Mouse (Mus musculus) hindbrain, embryonic 12.5 days (tissue): Measurements from ENCODE around the gene Sept9. TPM values are rescaled to one million over a fixed set of nuclear protein-coding genes. Genes with fewer than 3 reads are reported as not detected.

Source experiments
- ATAC-seq: fragments of 200-750 bp; cut with Nextera tagmentation; 2 replicates; pipeline ENCODE4 v1.8.0; 2017; ENCODE audit warnings: moderate TSS enrichment; ENCODE audit not compliant: low FRiP score
- H3K27ac ChIP-seq: fragments of 300-500 bp; sonication (generic); 2 replicates; pipeline ENCODE4 v1.5.1; 2016; ENCODE audit warnings: mild to moderate bottlenecking
- H3K27me3 ChIP-seq: fragments of 300-500 bp; sonication (generic); 2 replicates; pipeline ENCODE4 v1.6.1; 2016; ENCODE audit warnings: mild to moderate bottlenecking
- H3K36me3 ChIP-seq: fragments of 300-500 bp; sonication (generic); 2 replicates; pipeline ENCODE4 v1.6.1; 2016; ENCODE audit warnings: mild to moderate bottlenecking
- H3K4me1 ChIP-seq: fragments of 300-500 bp; sonication (generic); 2 replicates; pipeline ENCODE4 v1.6.1; 2016
- H3K4me2 ChIP-seq: fragments of 300-500 bp; sonication (generic); replicated peaks from 2 replicates; pipeline ENCODE4 v1.6.1; 2016; ENCODE audit warnings: mild to moderate bottlenecking
- H3K4me3 ChIP-seq: fragments of 300-500 bp; sonication (generic); 2 replicates; pipeline ENCODE4 v1.5.1; 2016; ENCODE audit warnings: mild to moderate bottlenecking
- H3K9ac ChIP-seq: fragments of 300-500 bp; sonication (generic); 2 replicates; pipeline ENCODE4 v1.6.1; 2016; ENCODE audit warnings: mild to moderate bottlenecking, moderate library complexity
- H3K9me3 ChIP-seq: fragments of 300-500 bp; sonication (generic); replicated peaks from 2 replicates; pipeline ENCODE4 v1.6.1; 2016; ENCODE audit warnings: mild to moderate bottlenecking
- WGBS: fragments of 180-500 bp; shearing (Covaris S2); methylation state at CpG from one replicate; pipeline ENCODE4 v1.1.7; 2016; 5-methylcytosine and 5-hydroxymethylcytosine counted together
- polyA plus RNA-seq: library from polyadenylated mRNA; unstranded; fragments of >200 nt; fragmentation: Nextera tagmentation; extraction: Ambion mirVana; gene quantifications from 2 replicates; pipeline ENCODE4 v1.2.1, GENCODE M21; 2016

Sept9 gene
- polyA plus RNA-seq, 1 experiment from 2014 or later = 165 TPM

- Histone ChIP-seq H3K4me1 (peaks cover 9% of the 10 kb centered on the region), H3K27ac (no peak overlapping the region), H3K9ac (no peak overlapping the region), H3K4me2 (no peak overlapping the region), H3K36me3 (no peaks in the 10 kb centered on the region), H3K9me3 (no peaks in the 10 kb centered on the region), H3K4me3 (no peak overlapping the region), H3K27me3 (peaks cover 30% of the 10 kb centered on the region)
- WGBS = 85% methylated on average over 8 of the region's 8 CpGs
- ATAC-seq = no peak
Measured at GRCm38 (mm10) chr11:117204606-117205005, 5.1 kb downstream of the Sept9 start.

- no peak overlapping the region for H3K27ac ChIP-seq
- ATAC-seq = no peak
- H3K4me3 ChIP-seq = no peak overlapping the region
- H3K36me3 ChIP-seq = no peaks in the 10 kb centered on the region
- H3K27me3 ChIP-seq = peaks cover 26% of the 10 kb centered on the region
- H3K4me2 ChIP-seq = no peak overlapping the region
- peaks cover 4% of the 10 kb centered on the region; the same call in 1 of the 2 replicates for H3K4me1 ChIP-seq
- WGBS = 89% methylated on average over 6 of the region's 6 CpGs
- H3K9ac ChIP-seq = no peak overlapping the region
- no peaks in the 10 kb centered on the region for H3K9me3 ChIP-seq
Measured at GRCm38 (mm10) chr11:117205042-117205441, 5.6 kb downstream of the Sept9 start.

- H3K36me3 ChIP-seq = no peaks in the 10 kb centered on the region
Measured at GRCm38 (mm10) chr11:117205447-117205846, 6.0 kb downstream of the Sept9 start.

GRCm38 (mm10) chr11:117207436-117207835 lies 8.0 kb downstream of the Sept9 start:
- no peak overlapping the region for H3K27ac ChIP-seq
- H3K36me3 ChIP-seq = no peaks in the 10 kb centered on the region
- no peak overlapping the region for H3K4me3 ChIP-seq
- H3K27me3 ChIP-seq = peaks cover 5% of the 10 kb centered on the region; the same call in 1 of the 2 replicates
- H3K9me3 ChIP-seq = no peaks in the 10 kb centered on the region
- no peak for ATAC-seq
- 64% methylated on average over 5 of the region's 5 CpGs for WGBS
- H3K9ac ChIP-seq = no peak overlapping the region
- H3K4me2 ChIP-seq = no peak overlapping the region
- H3K4me1 ChIP-seq = 0 out of 2 replicates have a peak, but pooled peaks cover 4% of the 10 kb centered on the region

More at GRCm38 (mm10) chr11:117205447-117205846, 6.0 kb downstream of the Sept9 start:
- Histone ChIP-seq H3K4me1 (0 out of 2 replicates have a peak, but pooled peaks cover 4% of the 10 kb centered on the region), H3K27ac (no peak overlapping the region), H3K4me2 (no peak overlapping the region), H3K4me3 (no peak overlapping the region), H3K9ac (no peak overlapping the region), H3K27me3 (peaks cover 22% of the 10 kb centered on the region), H3K9me3 (no peaks in the 10 kb centered on the region)
- ATAC-seq = no peak
- 86% methylated on average over 9 of the region's 9 CpGs for WGBS

- no peak overlapping the region for H3K27ac ChIP-seq
- no peak overlapping the region for H3K4me2 ChIP-seq
- 0 out of 2 replicates have a peak, but pooled peaks cover 4% of the 10 kb centered on the region for H3K4me1 ChIP-seq
- H3K36me3 ChIP-seq = no peaks in the 10 kb centered on the region
- ATAC-seq = no peak
- H3K9me3 ChIP-seq = no peaks in the 10 kb centered on the region
- 82% methylated on average over 8 of the region's 8 CpGs for WGBS
- H3K4me3 ChIP-seq = no peak overlapping the region
- no peak overlapping the region for H3K9ac ChIP-seq
- peaks cover 3% of the 10 kb centered on the region; the same call in 1 of the 2 replicates for H3K27me3 ChIP-seq
Measured at GRCm38 (mm10) chr11:117208151-117208673, 8.8 kb downstream of the Sept9 start.

- H3K9ac ChIP-seq = no peak overlapping the region
- no peaks in the 10 kb centered on the region for H3K9me3 ChIP-seq
- peaks cover 2% of the 10 kb centered on the region; the same call in 1 of the 2 replicates for H3K4me1 ChIP-seq
- no peak for ATAC-seq
- 73% methylated on average over 2 of the region's 2 CpGs for WGBS
- no peak overlapping the region for H3K4me2 ChIP-seq
- H3K36me3 ChIP-seq = no peaks in the 10 kb centered on the region
- H3K4me3 ChIP-seq = no peak overlapping the region
- no peak overlapping the region for H3K27ac ChIP-seq
- H3K27me3 ChIP-seq = no peaks in the 10 kb centered on the region
Measured at GRCm38 (mm10) chr11:117216713-117217112, 17.3 kb downstream of the Sept9 start.

- Histone ChIP-seq H3K4me1 (peaks cover 2% of the 10 kb centered on the region; the same call in 1 of the 2 replicates), H3K9me3 (no peaks in the 10 kb centered on the region), H3K27ac (no peak overlapping the region), H3K27me3 (no peaks in the 10 kb centered on the region), H3K4me3 (no peak overlapping the region), H3K4me2 (no peak overlapping the region), H3K36me3 (no peaks in the 10 kb centered on the region), H3K9ac (no peak overlapping the region; the same call in 1 of the 2 replicates)
- ATAC-seq = no peak
- WGBS = 90% methylated on average over 6 of the region's 6 CpGs
Measured at GRCm38 (mm10) chr11:117218070-117218469, 18.6 kb downstream of the Sept9 start.

- peaks cover 2% of the 10 kb centered on the region; the same call in 1 of the 2 replicates for H3K4me1 ChIP-seq
- 96% methylated on average over 6 of the region's 6 CpGs for WGBS
- H3K9ac ChIP-seq = no peak overlapping the region
- no peak overlapping the region for H3K4me3 ChIP-seq
- H3K27ac ChIP-seq = no peak overlapping the region
- H3K27me3 ChIP-seq = no peaks in the 10 kb centered on the region
- ATAC-seq = no peak
- H3K36me3 ChIP-seq = no peaks in the 10 kb centered on the region
- no peak overlapping the region for H3K4me2 ChIP-seq
- H3K9me3 ChIP-seq = no peaks in the 10 kb centered on the region
Measured at GRCm38 (mm10) chr11:117218498-117218897, 19.0 kb downstream of the Sept9 start.

GRCm38 (mm10) chr11:117220777-117221176 lies 21.3 kb downstream of the Sept9 start:
- no peak overlapping the region for H3K4me2 ChIP-seq
- WGBS = 94% methylated on average over 8 of the region's 8 CpGs
- no peak overlapping the region for H3K9ac ChIP-seq
- peaks cover 2% of the 10 kb centered on the region; the same call in 1 of the 2 replicates for H3K4me1 ChIP-seq
- H3K36me3 ChIP-seq = no peaks in the 10 kb centered on the region
- H3K4me3 ChIP-seq = no peak overlapping the region
- no peak overlapping the region for H3K27ac ChIP-seq
- H3K27me3 ChIP-seq = no peaks in the 10 kb centered on the region
- no peaks in the 10 kb centered on the region for H3K9me3 ChIP-seq
- no peak for ATAC-seq

GRCm38 (mm10) chr11:117221182-117221581 lies 21.7 kb downstream of the Sept9 start:
- Histone ChIP-seq H3K4me1 (peaks cover 2% of the 10 kb centered on the region; the same call in 1 of the 2 replicates), H3K36me3 (no peaks in the 10 kb centered on the region), H3K4me2 (no peak overlapping the region), H3K9me3 (no peaks in the 10 kb centered on the region), H3K4me3 (no peak overlapping the region), H3K27me3 (no peaks in the 10 kb centered on the region), H3K27ac (no peak overlapping the region), H3K9ac (no peak overlapping the region)
- 75% methylated on average over 6 of the region's 6 CpGs for WGBS
- no peak for ATAC-seq

- 77% methylated on average over 8 of the region's 8 CpGs for WGBS
Measured at GRCm38 (mm10) chr11:117222899-117223298, 23.4 kb downstream of the Sept9 start.

GRCm38 (mm10) chr11:117224804-117225203 lies 25.3 kb downstream of the Sept9 start:
- peaks cover 2% of the 10 kb centered on the region; the same call in 1 of the 2 replicates for H3K4me1 ChIP-seq
- H3K4me3 ChIP-seq = no peak overlapping the region

More at GRCm38 (mm10) chr11:117222899-117223298, 23.4 kb downstream of the Sept9 start:
- Histone ChIP-seq H3K4me1 (peaks cover 2% of the 10 kb centered on the region; the same call in 1 of the 2 replicates), H3K27me3 (no peaks in the 10 kb centered on the region), H3K9ac (no peak overlapping the region), H3K4me3 (no peak overlapping the region), H3K9me3 (no peaks in the 10 kb centered on the region), H3K4me2 (no peak overlapping the region), H3K27ac (no peak overlapping the region), H3K36me3 (no peaks in the 10 kb centered on the region)
- ATAC-seq = no peak

More at GRCm38 (mm10) chr11:117224804-117225203, 25.3 kb downstream of the Sept9 start:
- no peaks in the 10 kb centered on the region for H3K27me3 ChIP-seq
- H3K27ac ChIP-seq = no peak overlapping the region
- H3K9me3 ChIP-seq = no peaks in the 10 kb centered on the region
- H3K4me2 ChIP-seq = no peak overlapping the region
- H3K36me3 ChIP-seq = no peaks in the 10 kb centered on the region
- no peak overlapping the region for H3K9ac ChIP-seq
- 59% methylated on average over 4 of the region's 4 CpGs for WGBS
- ATAC-seq = no peak
